Mouse (Mus musculus) naive thymus-derived CD4-positive, alpha-beta T cell, adult 2 months (primary cell): ENCODE data around the gene Hic2.
"Not testable (repeated sequence)": the region's sequence is repeated elsewhere in the genome, so short reads cannot be mapped to it uniquely, and the experiment has no call there.

Experiments
- DNase-seq: peaks from one replicate; pipeline ENCODE4 v3.0.0-alpha.2; 2011; ENCODE audit warnings: low read depth

The Hic2 gene

GRCm38 (mm10) chr16:17232794-17233701 is at the start of gene Hic2:
Gene Hic2, plus strand, starts transcription at chr16:17233572.
- peak; percentile 89 for DNase-seq

GRCm38 (mm10) chr16:17185475-17185874 is 47.9 kb upstream of the Hic2 start:
- no peak for DNase-seq

- DNase-seq: no peak
These were observed 39.5 kb upstream of the Hic2 start for GRCm38 (mm10) chr16:17193823-17194222.

- DNase-seq: peak; percentile 55
These were observed 33.0 kb upstream of the Hic2 start for GRCm38 (mm10) chr16:17200121-17200952.

GRCm38 (mm10) chr16:17200953-17201707 is 32.2 kb upstream of the Hic2 start:
- DNase-seq: peak; percentile 84

GRCm38 (mm10) chr16:17201977-17202376 is 31.4 kb upstream of the Hic2 start:
- peak; percentile 35 for DNase-seq

- no peak for DNase-seq
These were observed 30.8 kb upstream of the Hic2 start, which contains the start of gene Ube2l3 for GRCm38 (mm10) chr16:17202549-17202948. Gene Ube2l3, minus strand, starts transcription at chr16:17202649.

GRCm38 (mm10) chr16:17204990-17205389 is 28.4 kb upstream of the Hic2 start:
- peak; percentile 84 for DNase-seq

GRCm38 (mm10) chr16:17208389-17209361 is 24.7 kb upstream of the Hic2 start, which contains the start of gene Rimbp3:
Gene Rimbp3, plus strand, starts transcription at chr16:17208603.
- DNase-seq: peak; percentile 86

GRCm38 (mm10) chr16:17209404-17209960 is 23.9 kb upstream of the Hic2 start:
- DNase-seq: no peak

- peak; percentile 94 for DNase-seq
These were observed 23.2 kb upstream of the Hic2 start for GRCm38 (mm10) chr16:17209981-17210838.

GRCm38 (mm10) chr16:17216934-17217633 is 16.3 kb upstream of the Hic2 start:
- DNase-seq: no peak

GRCm38 (mm10) chr16:17220127-17220733 is 13.1 kb upstream of the Hic2 start:
- no peak for DNase-seq

GRCm38 (mm10) chr16:17222197-17222596 is 11.2 kb upstream of the Hic2 start:
- peak; percentile 93 for DNase-seq

- no peak for DNase-seq
These were observed 7.8 kb upstream of the Hic2 start for GRCm38 (mm10) chr16:17225584-17225983.

GRCm38 (mm10) chr16:17226496-17226895 is 6.9 kb upstream of the Hic2 start:
- no peak for DNase-seq

- DNase-seq: not testable (repeated sequence)
These were observed 1.8 kb upstream of the Hic2 start for GRCm38 (mm10) chr16:17231523-17231922.
